Mouse (Mus musculus): ENCODE results near the gene Mdga1. TPM values are rescaled to one million over a fixed set of nuclear protein-coding genes. Genes with fewer than 3 reads are reported as not detected.

Gene Mdga1
- polyA plus RNA-seq (2015; fragmentation: Illumina TruSeq; extraction: RNeasy Lipid Tissue Mini Kit (QIAGEN cat#74804); ENCODE audit: insufficient read depth, low read depth, low replicate concordance): not detected

DNA sequence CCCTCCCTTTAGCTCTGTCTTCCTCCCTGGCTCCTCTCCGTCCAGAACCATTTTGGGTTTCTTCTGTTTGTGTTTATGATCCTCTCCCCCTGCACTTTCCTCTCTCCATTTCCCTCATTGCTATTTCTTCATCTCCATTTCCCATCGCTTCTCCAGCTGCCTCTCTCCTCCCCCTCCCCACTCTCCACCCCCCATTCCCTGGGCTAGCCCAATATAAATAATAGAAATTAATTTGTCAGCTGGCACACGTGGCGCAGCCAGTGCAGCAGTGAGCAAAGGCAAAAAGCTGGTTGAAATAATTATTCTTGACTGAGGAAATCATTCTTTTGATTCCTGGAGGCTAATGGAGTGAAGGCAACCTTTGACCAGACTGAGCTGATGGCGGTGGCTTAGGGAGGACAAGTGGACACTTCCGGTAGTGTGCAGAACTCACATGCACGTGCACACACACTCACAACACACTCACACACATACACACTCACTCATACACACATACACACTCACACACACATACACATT is at the start of gene Mdga1:
Mdga1 (minus strand) TSS at position 51 of the 519 bp plus-strand sequence.

GRCm38 (mm10) chr17:30004203-30005102 is 34.6 kb upstream of the Mdga1 start, which contains the start of gene Zfand3:
Gene Zfand3 (plus strand): TSS chr17:30004733.

Other genes starting within 250 kb of the Mdga1 start
- 20.3 TPM for gene Zfand3, start 34.6 kb upstream of the Mdga1 start, polyA plus RNA-seq (2015; fragmentation: Illumina TruSeq; extraction: RNeasy Lipid Tissue Mini Kit (QIAGEN cat#74804); ENCODE audit: insufficient read depth, low read depth, low replicate concordance)

Data from pancreas, adult 10 weeks (tissue).